Mouse (Mus musculus) heart, adult 9 months (tissue): Measurements from ENCODE around the gene Tmcc3.

Source experiments
- DNase-seq, 2 experiments: peaks; one replicate each; pipeline ENCODE4 v3.0.0; 2022; ENCODE audit warnings: low spot score in 2 of 2

Tmcc3 gene

GRCm38 (mm10) chr10:94549511-94550232, 237.9 kb downstream of the Tmcc3 start:
- DNase-seq = peak; percentile 41 to 56

GRCm38 (mm10) chr10:94550649-94551048, 238.9 kb downstream of the Tmcc3 start:
- DNase-seq = no peak

GRCm38 (mm10) chr10:94551065-94551464, 239.3 kb downstream of the Tmcc3 start:
- no peak for DNase-seq

GRCm38 (mm10) chr10:94551511-94551910, 239.8 kb downstream of the Tmcc3 start:
- DNase-seq = no peak

- no peak for DNase-seq
Measured at GRCm38 (mm10) chr10:94551924-94552523, 240.3 kb downstream of the Tmcc3 start.

- DNase-seq = no peak
Measured at GRCm38 (mm10) chr10:94555394-94555793, 243.6 kb downstream of the Tmcc3 start.

GRCm38 (mm10) chr10:94557428-94558149, 245.8 kb downstream of the Tmcc3 start:
- no peak for DNase-seq

- no peak for DNase-seq
Measured at GRCm38 (mm10) chr10:94558826-94559225, 247.1 kb downstream of the Tmcc3 start.

- peak in 1 of 2 experiments; percentile 43 for DNase-seq
Measured at GRCm38 (mm10) chr10:94561351-94561750, 249.6 kb downstream of the Tmcc3 start.

GRCm38 (mm10) chr10:94562188-94562587, 250.4 kb downstream of the Tmcc3 start:
- no peak for DNase-seq

- no peak for DNase-seq
Measured at GRCm38 (mm10) chr10:94562991-94563390, 251.2 kb downstream of the Tmcc3 start.

GRCm38 (mm10) chr10:94565410-94566221, 253.9 kb downstream of the Tmcc3 start:
- no peak for DNase-seq

- DNase-seq = no peak
Measured at GRCm38 (mm10) chr10:94566222-94566868, 254.6 kb downstream of the Tmcc3 start.

GRCm38 (mm10) chr10:94567251-94567650, 255.5 kb downstream of the Tmcc3 start:
- DNase-seq = no peak

GRCm38 (mm10) chr10:94567915-94568314, 256.2 kb downstream of the Tmcc3 start:
- no peak for DNase-seq

GRCm38 (mm10) chr10:94568867-94569266, 257.1 kb downstream of the Tmcc3 start:
- no peak for DNase-seq

GRCm38 (mm10) chr10:94569731-94570130, 258.0 kb downstream of the Tmcc3 start:
- DNase-seq = no peak

GRCm38 (mm10) chr10:94571927-94572620, 260.3 kb downstream of the Tmcc3 start:
- DNase-seq = no peak

GRCm38 (mm10) chr10:94572772-94573171, 261.0 kb downstream of the Tmcc3 start:
- DNase-seq = peak; percentile 44 to 45

GRCm38 (mm10) chr10:94574451-94575333, 262.9 kb downstream of the Tmcc3 start:
- DNase-seq = peak; percentile 71 to 75
